Mouse (Mus musculus) liver, embryonic 11.5 days (tissue): Measurements from ENCODE around the gene Ssmem1. TPM values are rescaled to one million over a fixed set of nuclear protein-coding genes. Genes with fewer than 3 reads are reported as not detected.

Source experiments
- ATAC-seq: fragments of 200-750 bp; cut with Nextera tagmentation; replicated peaks from 2 replicates; pipeline ENCODE4 v1.8.0; 2017; ENCODE audit warnings: moderate number of reproducible peaks, mild to moderate bottlenecking, moderate TSS enrichment, moderate library complexity; ENCODE audit not compliant: low FRiP score
- DNase-seq: peaks from one replicate; pipeline ENCODE4 v3.0.0-alpha.2; 2017; ENCODE audit warnings: low spot score
- H3K27ac ChIP-seq: fragments of 300-500 bp; sonication (generic); 2 replicates; pipeline ENCODE4 v1.5.1; 2014; ENCODE audit warnings: mild to moderate bottlenecking, low read depth, low read length, control low read depth
- H3K27me3 ChIP-seq: fragments of 300-500 bp; sonication (generic); replicated peaks from 2 replicates; pipeline ENCODE4 v1.6.1; 2014; ENCODE audit warnings: low read length, mixed read lengths; ENCODE audit not compliant: control insufficient read depth, insufficient read depth
- H3K36me3 ChIP-seq: fragments of 300-500 bp; sonication (generic); 2 replicates; pipeline ENCODE4 v1.6.1; 2014; ENCODE audit warnings: mild to moderate bottlenecking, low read length, moderate library complexity, mixed read lengths; ENCODE audit not compliant: control insufficient read depth, insufficient read depth
- H3K4me1 ChIP-seq: fragments of 300-500 bp; sonication (generic); replicated peaks from 2 replicates; pipeline ENCODE4 v1.6.1; 2014; ENCODE audit warnings: low read length, mixed read lengths; ENCODE audit not compliant: control insufficient read depth, insufficient read depth
- H3K4me2 ChIP-seq: fragments of 300-500 bp; sonication (generic); 2 replicates; pipeline ENCODE4 v1.6.1; 2014; ENCODE audit warnings: mild to moderate bottlenecking, control low read depth, moderate library complexity
- H3K4me3 ChIP-seq: fragments of 300-500 bp; sonication (generic); 2 replicates; pipeline ENCODE4 v1.5.1; 2014; ENCODE audit warnings: low read depth, low read length, control low read depth
- H3K9ac ChIP-seq: fragments of 300-500 bp; sonication (generic); 2 replicates; pipeline ENCODE4 v1.6.1; 2014; ENCODE audit warnings: low read depth, low read length, control low read depth
- H3K9me3 ChIP-seq: fragments of 300-500 bp; sonication (generic); 2 replicates; pipeline ENCODE4 v1.6.1; 2016; ENCODE audit warnings: low read length, inconsistent platforms, mixed read lengths; ENCODE audit not compliant: control insufficient read depth
- WGBS: fragments of 180-500 bp; shearing (Covaris S2); extraction: QIAGEN DNeasy Blood & Tissue Kit; methylation state at CpG from one replicate; pipeline ENCODE4 v1.1.7; 2014; 5-methylcytosine and 5-hydroxymethylcytosine counted together
- polyA plus RNA-seq: library from polyadenylated mRNA; unstranded; fragments of >200 nt; fragmentation: Nextera tagmentation; extraction: Ambion mirVana; gene quantifications from 2 replicates; pipeline ENCODE4 v1.2.1, GENCODE M21; 2014

The Ssmem1 gene
- polyA plus RNA-seq, 1 experiment from 2014 or later: not detected

- no peak for DNase-seq
- Histone ChIP-seq H3K9me3 (no peaks in the 10 kb centered on the region), H3K4me2 (peak overlapping the region; percentile 69), H3K36me3 (peaks cover 15% of the 10 kb centered on the region), H3K4me3 (no peak overlapping the region), H3K27me3 (no peaks in the 10 kb centered on the region), H3K27ac (peak overlapping the region; percentile 94), H3K4me1 (peaks cover 13% of the 10 kb centered on the region), H3K9ac (peak overlapping the region; percentile 49)
- ATAC-seq: no peak
- WGBS: 68% methylated on average over 5 of the region's 5 CpGs
Observed at GRCm38 (mm10) chr6:30510291-30510690, 642 bp downstream of the Ssmem1 start.

- Histone ChIP-seq H3K4me1 (peaks cover 6% of the 10 kb centered on the region), H3K4me2 (no peak overlapping the region), H3K4me3 (no peak overlapping the region), H3K27me3 (no peaks in the 10 kb centered on the region), H3K36me3 (no peaks in the 10 kb centered on the region), H3K9ac (no peak overlapping the region), H3K9me3 (no peaks in the 10 kb centered on the region), H3K27ac (0 out of 2 replicates have a peak overlapping the region, but pooled peaks have one; percentile 42)
- no peak for ATAC-seq
- DNase-seq: no peak
- 36% methylated on average over 9 of the region's 9 CpGs for WGBS
Observed at GRCm38 (mm10) chr6:30514242-30514641, 4.6 kb downstream of the Ssmem1 start.

- no peak overlapping the region for H3K27ac ChIP-seq
Observed at GRCm38 (mm10) chr6:30520400-30520799, 10.8 kb downstream of the Ssmem1 start.

GRCm38 (mm10) chr6:30525456-30526332 is 16.0 kb downstream of the Ssmem1 start:
- no peak overlapping the region for H3K4me2 ChIP-seq
- DNase-seq (no peak), ATAC-seq (no peak)
- no peak overlapping the region for H3K4me3 ChIP-seq
- H3K9me3 ChIP-seq: no peaks in the 10 kb centered on the region
- H3K27me3 ChIP-seq: no peaks in the 10 kb centered on the region
- H3K4me1 ChIP-seq: peaks cover 3% of the 10 kb centered on the region
- H3K9ac ChIP-seq: no peak overlapping the region
- no peaks in the 10 kb centered on the region for H3K36me3 ChIP-seq
- H3K27ac ChIP-seq: peak overlapping the region; percentile 75
- WGBS: 55% methylated on average over 7 of the region's 7 CpGs

More at GRCm38 (mm10) chr6:30520400-30520799, 10.8 kb downstream of the Ssmem1 start:
- Histone ChIP-seq H3K27me3 (no peaks in the 10 kb centered on the region), H3K4me3 (no peak overlapping the region), H3K9me3 (no peaks in the 10 kb centered on the region), H3K4me1 (no peaks in the 10 kb centered on the region), H3K9ac (no peak overlapping the region), H3K36me3 (no peaks in the 10 kb centered on the region), H3K4me2 (no peak overlapping the region)
- 62% methylated on average over 11 of the region's 11 CpGs for WGBS
- DNase-seq: no peak
- ATAC-seq: no peak

- no peak for ATAC-seq
- H3K27me3 ChIP-seq: no peaks in the 10 kb centered on the region
- H3K27ac ChIP-seq: peak overlapping the region; percentile 75; the same call in 1 of the 2 replicates
- no peaks in the 10 kb centered on the region for H3K36me3 ChIP-seq
- no peaks in the 10 kb centered on the region for H3K9me3 ChIP-seq
- H3K4me1 ChIP-seq: peaks cover 3% of the 10 kb centered on the region
- no peak for DNase-seq
- 20% methylated on average over 19 of the region's 19 CpGs for WGBS
- no peak overlapping the region for H3K9ac ChIP-seq
- peak overlapping the region; percentile 26; the same call in 1 of the 2 replicates for H3K4me2 ChIP-seq
- H3K4me3 ChIP-seq: no peak overlapping the region
Observed at GRCm38 (mm10) chr6:30526586-30527515, 17.2 kb downstream of the Ssmem1 start.

- H3K27ac ChIP-seq: no peak overlapping the region
Observed at GRCm38 (mm10) chr6:30528800-30529199, 19.2 kb downstream of the Ssmem1 start.

GRCm38 (mm10) chr6:30535340-30535739 is 25.7 kb downstream of the Ssmem1 start:
- Histone ChIP-seq H3K36me3 (no peaks in the 10 kb centered on the region), H3K4me2 (no peak overlapping the region), H3K9ac (no peak overlapping the region), H3K4me1 (no peaks in the 10 kb centered on the region), H3K27me3 (no peaks in the 10 kb centered on the region), H3K4me3 (no peak overlapping the region), H3K9me3 (no peaks in the 10 kb centered on the region), H3K27ac (no peak overlapping the region)
- WGBS: 26% methylated on average over 3 of the region's 3 CpGs
- no peak for ATAC-seq
- no peak for DNase-seq

More at GRCm38 (mm10) chr6:30528800-30529199, 19.2 kb downstream of the Ssmem1 start:
- 53% methylated on average over 6 of the region's 6 CpGs for WGBS
- H3K4me2 ChIP-seq: no peak overlapping the region
- DNase-seq (no peak), ATAC-seq (no peak)
- no peaks in the 10 kb centered on the region for H3K36me3 ChIP-seq
- H3K9me3 ChIP-seq: no peaks in the 10 kb centered on the region
- no peak overlapping the region for H3K9ac ChIP-seq
- no peaks in the 10 kb centered on the region for H3K27me3 ChIP-seq
- no peak overlapping the region for H3K4me3 ChIP-seq
- peaks cover 3% of the 10 kb centered on the region for H3K4me1 ChIP-seq

GRCm38 (mm10) chr6:30538240-30538639 is 28.6 kb downstream of the Ssmem1 start:
- Histone ChIP-seq H3K36me3 (no peaks in the 10 kb centered on the region), H3K27me3 (no peaks in the 10 kb centered on the region), H3K9me3 (no peaks in the 10 kb centered on the region), H3K27ac (no peak overlapping the region; the same call in 1 of the 2 replicates), H3K9ac (no peak overlapping the region), H3K4me1 (peaks cover 9% of the 10 kb centered on the region; the same call in 1 of the 2 replicates), H3K4me3 (no peak overlapping the region), H3K4me2 (no peak overlapping the region)
- WGBS: 62% methylated on average over 10 of the region's 10 CpGs
- DNase-seq (no peak), ATAC-seq (no peak)
